Mouse (Mus musculus): ENCODE measurements around the gene Ank3.

- TF ChIP-seq CTCF (IDR thresholded peaks at IDR 0.05; ENCODE audit: extremely low read depth, insufficient read depth, insufficient read length, insufficient replicate concordance) (no peak), POLR2A (IDR thresholded peaks at IDR 0.05; ENCODE audit: low read depth, low read length) (no peak)
Measured at GRCm38 (mm10) chr10:69888399-69888798, 489.8 kb downstream of the Ank3 start.

All from spleen, adult 2 months (tissue).